Mouse (Mus musculus) kidney, adult 2 months (tissue): ENCODE results near the gene Drap1.

Source experiments
- CTCF ChIP-seq: fragments of 200-500 bp; conservative IDR thresholded peaks from 2 replicates; pipeline ENCODE4 v1.5.1; 2011; ENCODE audit warnings: low read depth, mild to moderate bottlenecking, control low read depth, low read length, moderate library complexity, mixed read lengths; ENCODE audit not compliant: insufficient read depth, insufficient read length
- POLR2A ChIP-seq: fragments of 200-500 bp; IDR thresholded peaks from one replicate; pipeline ENCODE4 v1.6.1; 2011; ENCODE audit warnings: low read depth, low read length, control low read depth

DNA sequence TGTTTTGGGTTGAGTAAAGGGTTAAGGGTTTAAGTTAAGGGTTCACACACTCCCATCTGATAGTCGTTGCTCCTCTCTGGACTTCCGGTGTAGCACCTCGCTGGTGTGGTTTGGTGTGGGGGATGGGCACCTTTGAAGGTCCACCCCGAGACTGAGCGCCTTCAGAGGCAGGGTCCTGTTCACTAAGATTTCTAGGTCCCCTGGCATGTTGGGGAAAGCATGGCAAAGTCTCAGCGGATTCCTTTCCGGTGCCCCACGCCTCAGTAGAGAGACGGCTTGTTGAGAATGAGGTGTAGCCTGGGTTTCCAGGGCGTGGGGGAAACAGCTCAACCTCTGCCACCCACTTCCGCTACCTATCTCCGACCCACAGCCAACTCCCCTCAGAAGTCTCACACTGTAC is 35.1 kb downstream of the Drap1 start:
- TF ChIP-seq CTCF (no peak), POLR2A (no peak)
